Mouse (Mus musculus): ENCODE data around the gene Brap.
"Not testable (repeated sequence)": the region's sequence is repeated elsewhere in the genome, so short reads cannot be mapped to it uniquely, and the experiment has no call there.

The Brap gene

DNA sequence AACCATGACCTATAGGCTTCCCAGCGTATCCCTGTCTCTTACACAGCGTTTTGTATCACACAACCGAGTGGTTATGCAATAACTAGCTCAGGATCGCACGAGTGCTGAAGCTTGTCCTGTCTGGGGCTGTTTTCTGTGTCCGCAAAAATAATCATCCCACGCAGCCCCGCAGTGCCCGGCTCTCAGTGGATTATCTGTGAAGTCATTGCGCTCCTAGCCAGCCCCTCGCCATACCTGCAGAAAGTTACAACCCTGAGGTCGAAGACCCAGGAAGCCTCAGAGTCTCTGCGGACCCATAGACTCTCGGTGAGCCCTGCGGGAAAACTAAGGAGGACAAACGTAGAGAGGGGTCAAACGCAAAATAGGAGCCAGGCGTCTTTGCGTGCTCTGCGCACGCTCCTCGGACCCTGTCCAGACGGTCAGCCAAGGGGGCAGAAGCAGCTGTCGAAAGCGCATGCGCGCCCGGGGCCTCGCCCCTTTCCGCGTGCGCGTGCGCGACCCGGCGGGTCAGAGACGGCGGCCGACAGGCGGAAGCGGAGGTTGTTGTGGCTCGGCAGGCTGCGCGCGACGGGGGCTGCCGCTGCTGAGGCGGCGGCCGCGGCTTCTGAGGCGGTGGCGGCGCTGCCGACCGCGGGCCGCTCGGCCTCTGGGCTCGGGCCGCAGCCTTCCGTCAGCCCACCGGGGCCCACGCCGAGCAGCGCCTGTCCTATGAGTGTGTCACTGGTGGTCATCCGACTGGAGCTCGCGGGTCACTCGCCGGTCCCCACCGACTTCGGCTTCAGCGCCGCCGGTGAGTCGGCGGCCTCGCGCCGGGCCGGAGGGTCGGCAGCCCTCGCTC is at the start of gene Brap, which contains the start of gene Acad10:
TSS of gene Brap (plus strand) at position 505 of the 838 bp plus-strand sequence.
TSS of gene Acad10 (minus strand) at position 456 of the 838 bp plus-strand sequence.
- DNase-seq (ENCODE audit: low spot score): peak; percentile 96

- no peak for DNase-seq (ENCODE audit: low spot score)
These were observed 48.3 kb upstream of the Brap start for GRCm38 (mm10) chr5:121612036-121612435.

DNA sequence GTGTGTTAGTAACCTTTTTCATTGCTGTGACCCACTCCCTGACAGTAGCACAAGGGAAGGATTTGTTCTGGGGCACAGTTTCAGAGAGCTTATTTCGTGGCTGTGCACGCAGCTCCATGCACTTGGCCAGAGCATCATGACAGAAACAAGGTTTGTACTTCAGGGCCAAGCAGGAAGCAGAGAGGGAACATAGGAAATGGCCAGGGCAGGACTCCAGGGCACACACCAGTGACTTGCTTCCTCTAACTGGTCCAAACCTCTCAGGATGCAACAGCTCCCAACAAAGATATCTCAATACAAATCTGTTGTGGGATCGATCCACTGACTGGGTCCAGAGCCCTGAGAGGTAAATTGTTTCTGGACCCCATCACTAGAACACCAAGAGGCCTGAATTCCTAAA is 45.4 kb upstream of the Brap start:
- DNase-seq (ENCODE audit: low spot score): not testable (repeated sequence)

GRCm38 (mm10) chr5:121618592-121619513 is 41.5 kb upstream of the Brap start, which contains the start of gene Acad12:
TSS of gene Acad12 (minus strand) at chr5:121618938.
- peak; percentile 91 for DNase-seq (ENCODE audit: low spot score)

DNA sequence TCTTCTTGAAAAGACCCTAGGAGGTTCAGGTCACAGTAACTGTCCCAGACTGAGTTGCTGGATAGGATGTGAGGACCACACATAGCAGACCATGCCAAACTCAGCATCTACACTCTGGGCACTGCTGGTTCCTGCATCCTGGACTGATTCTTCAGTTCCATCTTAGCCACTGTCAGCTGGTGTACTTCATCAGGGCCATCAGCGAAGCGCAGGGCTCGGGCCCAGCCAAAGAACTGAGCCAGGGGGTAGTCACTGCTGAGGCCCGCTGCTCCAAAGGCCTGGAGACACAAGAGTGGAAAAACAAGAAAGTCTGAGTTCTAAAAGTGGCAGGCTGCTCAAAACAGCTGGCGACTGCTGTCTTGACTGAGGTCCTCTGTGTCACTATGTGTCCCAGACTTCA is 39.3 kb upstream of the Brap start:
- no peak for DNase-seq (ENCODE audit: low spot score)

DNA sequence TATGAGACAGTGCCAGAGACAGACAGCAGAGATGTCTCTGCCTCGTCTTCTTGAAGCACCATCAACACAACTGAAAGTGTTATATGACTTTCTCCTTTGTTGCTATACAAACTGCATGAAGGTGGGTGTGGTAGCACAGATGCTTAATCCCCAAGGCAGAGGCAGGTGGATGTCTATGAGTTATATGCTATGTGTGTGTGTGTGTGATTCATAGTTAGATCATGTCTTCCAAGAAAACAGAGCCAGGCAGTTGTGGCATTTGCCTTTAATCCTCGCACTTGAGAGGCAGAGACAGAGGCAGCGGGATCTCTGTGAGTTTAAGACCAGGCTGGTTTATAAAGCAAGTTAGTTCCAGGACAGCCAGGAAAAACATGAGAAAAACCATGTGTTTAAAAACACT is 37.1 kb upstream of the Brap start:
- no peak for DNase-seq (ENCODE audit: low spot score)

DNA sequence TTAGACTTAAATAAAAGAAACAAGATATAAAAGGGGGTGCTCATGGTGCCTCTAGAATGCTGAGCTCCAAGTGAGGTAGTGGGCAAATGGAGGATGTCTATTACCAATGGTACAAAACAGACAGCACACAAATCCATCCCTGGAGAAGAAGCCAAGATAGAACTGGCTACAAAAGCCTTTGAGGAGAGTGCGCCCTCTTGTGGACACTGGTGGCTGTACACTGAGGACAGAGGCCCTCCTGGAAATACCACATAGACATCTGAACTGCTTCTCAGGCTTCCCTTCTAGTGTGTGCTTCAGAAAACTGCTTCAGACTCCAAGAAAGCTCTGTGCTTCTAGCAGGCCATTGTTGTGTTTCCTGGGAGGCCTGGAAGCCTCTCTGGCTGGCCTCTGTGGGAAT is 32.5 kb upstream of the Brap start:
- DNase-seq (ENCODE audit: low spot score): peak; percentile 90

DNA sequence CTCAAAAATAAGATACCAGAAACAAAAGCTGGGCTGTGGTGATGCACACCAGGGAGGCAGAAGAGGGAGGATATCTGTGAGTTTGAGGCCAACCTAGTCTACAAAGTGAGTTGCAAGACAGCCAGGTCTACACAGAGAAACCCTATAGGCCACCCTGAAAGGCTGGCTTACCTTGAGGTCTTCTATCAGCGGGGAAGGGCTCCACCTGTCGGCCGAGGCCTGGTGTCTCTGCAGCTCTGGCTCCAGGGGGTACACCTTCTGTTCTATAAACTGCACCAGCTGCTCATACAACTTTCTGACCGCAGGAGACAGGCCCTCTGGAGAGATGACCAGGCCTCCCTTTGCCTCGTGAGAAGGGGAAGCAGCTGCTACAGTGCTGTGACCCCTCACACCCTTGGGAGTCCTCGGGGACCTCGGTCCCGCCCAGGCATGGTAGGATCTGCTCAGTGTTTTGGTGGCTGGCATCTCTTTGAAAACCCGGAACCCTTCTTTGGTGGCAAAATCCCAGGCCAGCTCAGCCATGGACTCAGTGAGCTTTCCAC is 29.2 kb upstream of the Brap start:
- not testable (repeated sequence) for DNase-seq (ENCODE audit: low spot score)

DNA sequence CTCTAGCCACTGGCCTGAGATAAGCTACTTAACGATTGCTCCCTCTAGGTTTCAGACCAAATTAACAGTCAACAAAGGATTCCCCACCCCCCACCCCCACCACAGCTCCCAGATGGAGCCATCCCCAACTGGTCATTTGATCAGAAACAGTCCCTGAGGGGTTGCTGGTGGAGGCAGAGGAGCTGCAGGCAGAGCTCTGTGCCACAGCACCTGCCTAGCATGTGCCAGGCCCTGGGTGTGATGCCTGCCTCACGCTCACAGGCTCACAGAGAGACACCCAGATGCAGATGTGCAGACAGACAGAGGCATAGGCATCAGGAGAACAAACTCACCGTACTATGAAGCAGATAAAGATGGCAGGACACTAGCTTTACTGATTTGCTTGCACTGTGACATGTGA is 27.6 kb upstream of the Brap start:
- no peak for DNase-seq (ENCODE audit: low spot score)

DNA sequence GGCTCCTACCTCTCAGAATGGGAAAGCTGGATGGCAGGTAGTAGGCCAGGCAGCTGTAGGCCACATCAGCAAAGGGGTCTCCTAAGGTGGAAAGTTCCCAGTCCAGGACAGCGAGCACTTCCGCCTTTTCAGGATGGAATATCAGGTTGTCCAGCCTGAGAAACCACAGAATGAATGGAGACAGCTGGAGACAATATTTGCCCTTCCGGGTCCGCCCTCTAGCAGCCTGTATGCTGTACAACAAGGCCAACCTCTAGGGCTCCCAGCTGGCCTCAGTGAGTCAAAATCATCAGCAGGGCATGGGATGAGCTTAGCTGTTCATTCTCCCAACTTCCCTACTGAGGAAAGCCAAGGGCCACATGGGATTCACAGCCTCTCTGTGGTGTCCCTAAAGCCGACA is 25.7 kb upstream of the Brap start:
- DNase-seq (ENCODE audit: low spot score): no peak

DNA sequence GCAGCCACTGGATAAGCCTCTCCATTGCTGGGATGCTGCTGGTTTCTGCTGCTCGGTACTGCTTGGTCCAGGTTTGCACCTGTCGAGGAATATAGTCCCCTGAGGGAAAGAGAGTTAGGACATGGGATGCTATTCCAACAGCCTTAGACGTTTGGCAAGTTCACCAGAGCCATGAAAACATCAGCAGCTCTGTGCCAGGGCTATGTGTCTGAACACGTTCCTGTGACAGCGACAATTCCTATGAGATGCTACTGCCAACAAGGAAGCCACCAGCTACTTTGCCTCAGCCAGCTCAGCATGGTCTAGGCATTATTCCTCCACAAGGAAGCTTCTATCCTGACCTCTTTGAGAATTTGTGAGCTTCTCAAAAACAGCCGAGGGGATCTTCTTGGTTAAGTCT is 23.1 kb upstream of the Brap start:
- no peak for DNase-seq (ENCODE audit: low spot score)

GRCm38 (mm10) chr5:121639601-121640000 is 20.8 kb upstream of the Brap start:
- DNase-seq (ENCODE audit: low spot score): no peak

- DNase-seq (ENCODE audit: low spot score): no peak
These were observed 11.2 kb upstream of the Brap start for GRCm38 (mm10) chr5:121649134-121649533.

GRCm38 (mm10) chr5:121654526-121654925 is 5.8 kb upstream of the Brap start:
- DNase-seq (ENCODE audit: low spot score): no peak

- DNase-seq (ENCODE audit: low spot score): not testable (repeated sequence)
These were observed 3.5 kb upstream of the Brap start for GRCm38 (mm10) chr5:121656866-121657265.

DNA sequence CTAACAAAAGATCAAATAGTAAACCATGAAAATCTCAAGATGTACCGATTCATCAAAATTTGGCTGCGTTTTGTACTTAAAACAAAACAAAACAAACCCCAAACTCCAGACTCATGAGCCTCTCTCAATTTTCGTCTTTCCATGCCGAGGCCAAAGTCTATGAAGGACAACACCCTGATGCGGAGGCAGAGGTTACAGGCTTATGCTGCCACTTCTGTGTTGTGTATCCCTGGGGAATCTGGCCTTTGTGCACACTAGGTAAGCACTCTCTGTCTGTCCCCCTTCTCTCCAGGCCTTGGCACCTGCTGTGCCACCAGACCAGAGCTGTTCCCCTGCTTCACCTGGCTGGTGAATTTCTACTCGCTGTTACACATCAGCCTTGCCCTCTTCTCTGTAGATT is 2.7 kb upstream of the Brap start:
- DNase-seq (ENCODE audit: low spot score): not testable (repeated sequence)

DNA sequence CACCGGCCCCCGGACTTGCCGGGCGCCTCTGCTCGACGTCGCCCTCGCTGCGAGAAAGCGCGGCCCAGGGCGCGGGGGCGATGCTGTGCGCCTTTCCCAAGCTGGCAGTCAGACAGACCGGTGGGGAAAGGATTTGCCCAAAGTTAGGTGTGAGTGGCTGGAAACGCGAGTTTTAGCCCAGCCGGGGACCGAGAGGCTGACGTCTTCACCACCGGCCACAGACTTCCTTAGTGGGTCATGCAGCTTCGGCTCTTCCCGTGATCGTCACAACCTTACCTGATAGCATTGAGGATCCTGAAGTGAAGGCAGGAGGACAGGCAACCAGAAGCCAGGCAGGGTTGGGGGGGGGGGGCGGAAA is 513 bp downstream of the Brap start:
- DNase-seq (ENCODE audit: low spot score): no peak

DNA sequence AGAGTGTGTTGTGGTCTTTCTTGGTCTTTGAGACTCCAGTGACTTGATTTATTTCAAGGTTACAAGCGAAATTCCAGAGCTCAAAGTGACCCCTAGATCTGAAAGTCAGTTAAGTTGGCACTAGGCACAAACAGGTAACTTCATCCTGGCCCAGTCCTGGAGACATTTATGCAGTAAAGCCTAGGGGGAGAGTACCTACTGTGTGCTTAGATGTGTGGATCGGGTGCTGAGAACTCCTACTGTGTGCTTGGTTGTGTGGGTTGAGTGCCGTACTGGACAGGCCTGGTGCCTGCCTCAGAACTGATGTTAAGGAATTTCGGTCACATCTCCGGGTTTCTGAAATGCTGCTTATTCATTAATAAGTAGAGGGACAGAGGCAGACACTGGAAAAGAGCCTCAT is 1.1 kb downstream of the Brap start:
- no peak for DNase-seq (ENCODE audit: low spot score)

- no peak for DNase-seq (ENCODE audit: low spot score)
These were observed 3.1 kb downstream of the Brap start for GRCm38 (mm10) chr5:121663456-121663855.

GRCm38 (mm10) chr5:121664078-121664477 is 3.7 kb downstream of the Brap start:
- no peak for DNase-seq (ENCODE audit: low spot score)

- DNase-seq (ENCODE audit: low spot score): no peak
These were observed 4.6 kb downstream of the Brap start for GRCm38 (mm10) chr5:121664971-121665370.

DNA sequence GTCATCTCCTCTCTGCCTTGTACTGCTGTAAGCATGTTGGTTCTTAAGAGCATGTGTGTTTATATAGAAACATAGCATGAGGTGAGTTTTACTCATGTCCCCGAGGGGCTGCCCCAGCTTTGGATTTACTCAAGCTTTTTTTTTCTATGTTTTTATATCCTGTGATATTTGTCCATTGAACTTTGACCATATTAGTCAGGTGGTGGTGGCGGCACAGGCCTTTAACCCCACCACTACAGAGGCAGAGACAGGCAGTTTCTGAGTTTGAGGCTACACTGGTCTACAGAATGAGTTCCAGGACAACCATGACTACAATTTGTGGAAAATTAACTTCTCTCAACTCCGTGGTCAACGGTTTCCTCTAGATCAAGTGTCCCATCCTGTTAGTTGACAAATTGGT is 6.7 kb downstream of the Brap start:
- DNase-seq (ENCODE audit: low spot score): no peak

GRCm38 (mm10) chr5:121668411-121668810 is 8.0 kb downstream of the Brap start:
- DNase-seq (ENCODE audit: low spot score): no peak
